In genomic region chr2:69860972-69861452, GRCm38 (mm10) we compare ENCODE assay signal across 1 mouse cellular context.
A peak's percentile ranks its signal among the peaks of the same experiment; 100 is the strongest.
TF ChIP-seq lines count a peak whose summit lies in the region.

No protein-coding gene starts in this region.

TF ChIP-seq in MEL, 35 proteins besides CTCF, POLR2A, EP300 and RAD21 (continued from another document):
- TF ChIP-seq MAZ (IDR thresholded peaks at IDR 0.05; ENCODE audit: low read depth, low read length): no peak
- no peak for TF ChIP-seq ZC3H11A (IDR thresholded peaks at IDR 0.05; ENCODE audit: low read depth, low read length)
- TF ChIP-seq TAL1 (IDR thresholded peaks at IDR 0.05; ENCODE audit: low read length): no peak
- no peak for TF ChIP-seq ZKSCAN1 (IDR thresholded peaks at IDR 0.05; ENCODE audit: low read depth, low read length)
- no peak for TF ChIP-seq SMC3 (IDR thresholded peaks at IDR 0.05; ENCODE audit: low read depth, low read length)
- TF ChIP-seq MAX (IDR thresholded peaks at IDR 0.05; ENCODE audit: low read length): no peak
- TF ChIP-seq ZMIZ1 (IDR thresholded peaks at IDR 0.05; ENCODE audit: low read depth, low read length): no peak
- no peak for TF ChIP-seq POLR2AphosphoS2 (IDR thresholded peaks at IDR 0.05; ENCODE audit: low read length)
- TF ChIP-seq KAT2A (conservative IDR thresholded peaks at IDR 0.05; ENCODE audit: low read depth, low read length): no peak
- TF ChIP-seq GABPA (IDR thresholded peaks at IDR 0.05; ENCODE audit: low read depth, low read length): no peak
- no peak for TF ChIP-seq NRF1 (IDR thresholded peaks at IDR 0.05; ENCODE audit: insufficient read depth, low read depth, low read length, poor library complexity, severe bottlenecking)
- TF ChIP-seq NELFE (IDR thresholded peaks at IDR 0.05; ENCODE audit: low read depth, low read length): no peak
- TF ChIP-seq TBP (IDR thresholded peaks at IDR 0.05; ENCODE audit: low read depth, low read length): no peak
- TF ChIP-seq CHD1 (IDR thresholded peaks at IDR 0.05; ENCODE audit: low read depth, low read length): no peak; the same call in 1 of the 2 replicates
- TF ChIP-seq ETS1 (IDR thresholded peaks at IDR 0.05; ENCODE audit: low read depth, low read length): 0 out of 2 replicates have a peak, but pooled peaks have one; percentile 9
- no peak for TF ChIP-seq UBTF (IDR thresholded peaks at IDR 0.05; ENCODE audit: borderline replicate concordance, insufficient read depth, low read depth, low read length)
- TF ChIP-seq BHLHE40 (IDR thresholded peaks at IDR 0.05; ENCODE audit: borderline replicate concordance, low read depth, low read length): no peak
- TF ChIP-seq E2F4 (IDR thresholded peaks at IDR 0.05; ENCODE audit: borderline replicate concordance, low read depth, low read length): no peak
- TF ChIP-seq USF1 (IDR thresholded peaks at IDR 0.05; ENCODE audit: low read depth, low read length): no peak
- TF ChIP-seq ZNF384 (IDR thresholded peaks at IDR 0.05; ENCODE audit: low read depth, low read length): peak; percentile 91
- TF ChIP-seq CHD2 (IDR thresholded peaks at IDR 0.05; ENCODE audit: low read length): no peak
- no peak for TF ChIP-seq HCFC1 (IDR thresholded peaks at IDR 0.05; ENCODE audit: low read depth, low read length)
- no peak for TF ChIP-seq POLR2AphosphoS5 (IDR thresholded peaks at IDR 0.05; ENCODE audit: borderline replicate concordance, low read depth, low read length)
- TF ChIP-seq ELF1 (IDR thresholded peaks at IDR 0.05; ENCODE audit: low read depth, low read length): peak; percentile 53
- no peak for TF ChIP-seq MAFK (IDR thresholded peaks at IDR 0.05; ENCODE audit: borderline replicate concordance, low read depth, low read length)
- no peak for TF ChIP-seq GATA1 (IDR thresholded peaks at IDR 0.05; ENCODE audit: low read depth, low read length)
- TF ChIP-seq RCOR1 (IDR thresholded peaks at IDR 0.05; ENCODE audit: low read depth, low read length): no peak
- 0 out of 2 replicates have a peak, but pooled peaks have one; percentile 33 for TF ChIP-seq MYC (IDR thresholded peaks at IDR 0.05; ENCODE audit: low read depth, low read length)
- no peak for TF ChIP-seq USF2 (IDR thresholded peaks at IDR 0.05; ENCODE audit: borderline replicate concordance in 1 of 2, insufficient read depth in 1 of 2, low read depth in 1 of 2, low read length in 2 of 2)
- peak; percentile 87 for TF ChIP-seq SIN3A (IDR thresholded peaks at IDR 0.05; ENCODE audit: low read length)
- TF ChIP-seq MEF2A (IDR thresholded peaks at IDR 0.05; ENCODE audit: extremely low read depth, insufficient replicate concordance, low read depth, low read length, poor library complexity, severe bottlenecking): no peak
- no peak for TF ChIP-seq MYB (IDR thresholded peaks at IDR 0.05; ENCODE audit: low read depth, low read length)
- TF ChIP-seq MXI1 (IDR thresholded peaks at IDR 0.05; ENCODE audit: low read depth, low read length): no peak
